Mouse (Mus musculus) myocyte (in vitro differentiated cells): ENCODE results near the gene Epc2. TPM values are rescaled to one million over a fixed set of nuclear protein-coding genes. Genes with fewer than 3 reads are reported as not detected.

Source experiments
- H3K27me3 ChIP-seq: one replicate; pipeline ENCODE4 v1.6.1; 2011; ENCODE audit not compliant: control insufficient read depth, insufficient read depth, insufficient read length
- H3K36me3 ChIP-seq: one replicate; pipeline ENCODE4 v1.6.1; 2011; ENCODE audit not compliant: control insufficient read depth, insufficient read depth
- H3K4me2 ChIP-seq: one replicate; pipeline ENCODE4 v1.6.1; 2011; ENCODE audit warnings: low read depth, control low read depth
- H3K4me3 ChIP-seq: one replicate; pipeline ENCODE4 v1.5.1; 2011; ENCODE audit warnings: mild to moderate bottlenecking, control low read depth, moderate library complexity
- H3K79me2 ChIP-seq: one replicate; pipeline ENCODE4 v1.6.1; 2011; ENCODE audit not compliant: control insufficient read depth, insufficient read depth
- H3ac ChIP-seq: one replicate; pipeline ENCODE4 v1.6.1; 2011; ENCODE audit not compliant: control insufficient read depth, insufficient read length
- CEBPB ChIP-seq: IDR thresholded peaks from 2 replicates; pipeline ENCODE4 v1.6.1; 2011; ENCODE audit warnings: mild to moderate bottlenecking, moderate library complexity; ENCODE audit not compliant: poor library complexity, insufficient read depth, severe bottlenecking
- E2F4 ChIP-seq: IDR thresholded peaks from one replicate; pipeline ENCODE4 v1.6.1; 2011; ENCODE audit warnings: mild to moderate bottlenecking, control low read depth, moderate library complexity; ENCODE audit not compliant: insufficient read depth
- MAX ChIP-seq: IDR thresholded peaks from one replicate; pipeline ENCODE4 v1.6.1; 2011; ENCODE audit warnings: low read depth, mild to moderate bottlenecking, control low read depth
- MYOD1 ChIP-seq, 3 experiments: IDR thresholded peaks; one replicate each; pipeline ENCODE4 v1.6.1; 2011; ENCODE audit warnings: control low read depth in 2 of 3, low read depth in 2 of 3, mild to moderate bottlenecking in 2 of 3, moderate library complexity in 1 of 3; ENCODE audit not compliant: insufficient read length in 2 of 3, control insufficient read depth in 1 of 3
- MYOG ChIP-seq, 3 experiments: IDR thresholded peaks; one replicate each; pipeline ENCODE4 v1.6.1; 2011; ENCODE audit warnings: control low read depth in 2 of 3, low read depth in 2 of 3, mild to moderate bottlenecking in 2 of 3; ENCODE audit not compliant: insufficient read length in 2 of 3, control insufficient read depth in 1 of 3, insufficient read depth in 1 of 3
- POLR2A ChIP-seq: IDR thresholded peaks from one replicate; pipeline ENCODE4 v1.6.1; 2011; ENCODE audit warnings: low read depth, mild to moderate bottlenecking, control low read depth, moderate library complexity; ENCODE audit not compliant: insufficient read length
- POLR2AphosphoS2 ChIP-seq: IDR thresholded peaks from one replicate; pipeline ENCODE4 v1.6.1; 2011; ENCODE audit warnings: low read depth, control low read depth; ENCODE audit not compliant: insufficient read length
- REST ChIP-seq: IDR thresholded peaks from one replicate; pipeline ENCODE4 v1.6.1; 2011; ENCODE audit warnings: mild to moderate bottlenecking, control low read depth, moderate library complexity; ENCODE audit not compliant: insufficient read depth, insufficient read length
- SRF ChIP-seq: IDR thresholded peaks from one replicate; pipeline ENCODE4 v1.6.1; 2011; ENCODE audit warnings: low read depth; ENCODE audit not compliant: control insufficient read depth, insufficient read length
- TCF12 ChIP-seq: IDR thresholded peaks from one replicate; pipeline ENCODE4 v1.6.1; 2011; ENCODE audit warnings: mild to moderate bottlenecking, control low read depth; ENCODE audit not compliant: poor library complexity, insufficient read depth, severe bottlenecking
- TCF3 ChIP-seq: IDR thresholded peaks from one replicate; pipeline ENCODE4 v1.6.1; 2011; ENCODE audit warnings: low read depth, control low read depth; ENCODE audit not compliant: insufficient read length
- USF1 ChIP-seq: IDR thresholded peaks from one replicate; pipeline ENCODE4 v1.6.1; 2011; ENCODE audit warnings: low read depth, mild to moderate bottlenecking, control low read depth, moderate library complexity
- polyA plus RNA-seq: library from polyadenylated mRNA; unstranded; fragments of >200 nt; fragmentation: generic; extraction: Trizol; gene quantifications from one replicate; pipeline ENCODE4 v1.2.1, GENCODE M21; 2012; ENCODE audit warnings: missing spikeins

Gene Epc2
- 4.5 TPM for polyA plus RNA-seq

GRCm38 (mm10) chr2:49450931-49451636, at the start of gene Epc2:
Epc2 (plus strand) TSS chr2:49451486.
- Histone ChIP-seq H3ac (peak within 1 kb of the TSS; percentile 85), H3K36me3 (no peaks in the 10 kb centered on the region), H3K79me2 (peaks cover 40% of the 10 kb centered on the region), H3K27me3 (no peaks in the 10 kb centered on the region), H3K4me2 (peak within 1 kb of the TSS; percentile 94), H3K4me3 (peak within 1 kb of the TSS; percentile 92)
- peak in 1 of 3 experiments; percentile 50 for TF ChIP-seq MYOD1 (IDR thresholded peaks at IDR 0.05; ENCODE audit: control insufficient read depth in 1 of 3, insufficient read length in 2 of 3, low read depth in 2 of 3)
- TF ChIP-seq MYOG (IDR thresholded peaks at IDR 0.05; ENCODE audit: control insufficient read depth in 1 of 3, insufficient read depth in 1 of 3, insufficient read length in 2 of 3, low read depth in 2 of 3) = peak in 1 of 3 experiments; percentile 26
- peak; percentile 15 for TF ChIP-seq TCF3
- peak; percentile 68 for TF ChIP-seq POLR2A
- no peak for TF ChIP-seq TCF12
- TF ChIP-seq REST = peak; percentile 29
- peak; percentile 64 for TF ChIP-seq POLR2AphosphoS2
- TF ChIP-seq USF1 = no peak

GRCm38 (mm10) chr2:49405954-49406353, 45.3 kb upstream of the Epc2 start:
- H3K36me3 ChIP-seq = no peaks in the 10 kb centered on the region
- no peaks in the 10 kb centered on the region for H3K27me3 ChIP-seq
- no peak overlapping the region for H3K4me2 ChIP-seq
- no peaks in the 10 kb centered on the region for H3K79me2 ChIP-seq
- no peak overlapping the region for H3K4me3 ChIP-seq
- TF ChIP-seq USF1 (no peak), MAX (no peak), TCF12 (no peak)
- H3ac ChIP-seq = no peak overlapping the region

- Histone ChIP-seq H3K4me2 (no peak overlapping the region), H3ac (no peak overlapping the region), H3K36me3 (no peaks in the 10 kb centered on the region), H3K27me3 (no peaks in the 10 kb centered on the region), H3K79me2 (no peaks in the 10 kb centered on the region), H3K4me3 (no peak overlapping the region)
- TF ChIP-seq MYOG (IDR thresholded peaks at IDR 0.05; ENCODE audit: control insufficient read depth in 1 of 3, insufficient read depth in 1 of 3, insufficient read length in 2 of 3, low read depth in 2 of 3) (no peak), MAX (no peak), POLR2A (no peak), MYOD1 (IDR thresholded peaks at IDR 0.05; ENCODE audit: control insufficient read depth in 1 of 3, insufficient read length in 2 of 3, low read depth in 2 of 3) (no peak), TCF3 (no peak), REST (no peak), E2F4 (no peak), TCF12 (no peak)
Measured at GRCm38 (mm10) chr2:49411685-49412084, 39.6 kb upstream of the Epc2 start.

- Histone ChIP-seq H3K36me3 (no peaks in the 10 kb centered on the region), H3K4me2 (no peak overlapping the region), H3K27me3 (no peaks in the 10 kb centered on the region), H3K4me3 (no peak overlapping the region), H3K79me2 (no peaks in the 10 kb centered on the region), H3ac (no peak overlapping the region)
- TF ChIP-seq MAX (no peak), POLR2A (no peak), USF1 (no peak), SRF (no peak), REST (no peak), TCF3 (no peak)
Measured at GRCm38 (mm10) chr2:49412576-49412975, 38.7 kb upstream of the Epc2 start.

- Histone ChIP-seq H3K79me2 (no peaks in the 10 kb centered on the region), H3K36me3 (no peaks in the 10 kb centered on the region), H3K4me3 (no peak overlapping the region), H3ac (no peak overlapping the region), H3K4me2 (no peak overlapping the region), H3K27me3 (no peaks in the 10 kb centered on the region)
- TF ChIP-seq SRF = no peak
- no peak for TF ChIP-seq TCF12
- no peak for TF ChIP-seq E2F4
- no peak for TF ChIP-seq REST
- TF ChIP-seq TCF3 = no peak
- no peak for TF ChIP-seq POLR2A
- no peak for TF ChIP-seq USF1
- no peak for TF ChIP-seq MYOG (IDR thresholded peaks at IDR 0.05; ENCODE audit: control insufficient read depth in 1 of 3, insufficient read depth in 1 of 3, insufficient read length in 2 of 3, low read depth in 2 of 3)
- no peak for TF ChIP-seq POLR2AphosphoS2
- TF ChIP-seq CEBPB = no peak
- no peak for TF ChIP-seq MAX
- TF ChIP-seq MYOD1 (IDR thresholded peaks at IDR 0.05; ENCODE audit: control insufficient read depth in 1 of 3, insufficient read length in 2 of 3, low read depth in 2 of 3) = no peak
Measured at GRCm38 (mm10) chr2:49415868-49416267, 35.4 kb upstream of the Epc2 start.
